9 mouse cellular contexts compared by ENCODE assay signal in genomic region chr10:61977392-61978096, GRCm38 (mm10). TPM values are rescaled to one million over a fixed set of nuclear protein-coding genes. Genes with fewer than 3 reads are reported as not detected.
DNase-seq lines count a peak whose midpoint lies in the region; ATAC-seq and TF ChIP-seq lines count a peak whose summit lies in the region.
"Had no signal": no experiment of that assay in that cellular context is flagged by ENCODE, and none has a peak within 500 bp of the region (broad histone marks: within the 10 kb centered on the region; RNA-seq: fewer than 3 reads in every experiment).

No protein-coding gene starts in this region.

- peak overlapping the region; percentile 45 for H3K4me2 ChIP-seq in liver, embryonic 14.5 days (ENCODE audit: low read depth)
- peak overlapping the region; percentile 74 for H3K4me2 ChIP-seq in stomach, postnatal 0 days (replicated peaks; ENCODE audit: low read depth)

- DNase-seq in embryo, embryonic 10.5 days (ENCODE audit: low spot score) = peak; percentile 28
- DNase-seq in embryo, embryonic 11 days = no peak
- DNase-seq in right cerebral cortex, adult 18-20 months = peak; percentile 11
- no peak for DNase-seq in right cerebral cortex, postnatal 10 days (ENCODE audit: low spot score in 2 of 2)
- no peak for DNase-seq in liver, embryonic 14.5 days (ENCODE audit: low read depth in 3 of 3, low spot score in 3 of 3)
- DNase-seq in stomach, postnatal 0 days (ENCODE audit: low spot score) = no peak
- no peak for DNase-seq in cerebellum, adult 18-20 months
- DNase-seq in Muller cell, postnatal 12 days (ENCODE audit: inconsistent ontology term) = no peak
- DNase-seq: kidney, adult 11 months had no signal

- no peaks in the 10 kb centered on the region for H3K36me3 ChIP-seq in liver, embryonic 14.5 days (replicated peaks; ENCODE audit: control insufficient read depth, insufficient read depth, low read depth)
- H3K36me3 ChIP-seq in stomach, postnatal 0 days (ENCODE audit: control insufficient read depth, insufficient read depth, low read length) = no peaks in the 10 kb centered on the region

- peak overlapping the region in 1 of 2 experiments; percentile 31; a peak in 2 of 4 replicates for H3K4me3 ChIP-seq in liver, embryonic 14.5 days (ENCODE audit: insufficient read depth in 1 of 2, low read depth in 2 of 2, low read length in 2 of 2)
- H3K4me3 ChIP-seq in stomach, postnatal 0 days (ENCODE audit: low read depth, low read length) = peak overlapping the region; percentile 45

- ATAC-seq in liver, embryonic 14.5 days (ENCODE audit: insufficient read depth) = no peak
- no peak for ATAC-seq in stomach, postnatal 0 days (ENCODE audit: low FRiP score, low TSS enrichment)

- 3% methylated on average over 18 of the region's 18 CpGs for WGBS in liver, embryonic 14.5 days (ENCODE audit: insufficient replicate concordance)
- WGBS in stomach, postnatal 0 days = 16% methylated on average over 18 of the region's 18 CpGs

- no peaks in the 10 kb centered on the region for H3K4me1 ChIP-seq in liver, embryonic 14.5 days (replicated peaks; ENCODE audit: control insufficient read depth in 2 of 2, insufficient read depth in 2 of 2, low read length in 1 of 2)
- 0 out of 2 replicates have a peak, but pooled peaks cover 2% of the 10 kb centered on the region for H3K4me1 ChIP-seq in stomach, postnatal 0 days (replicated peaks; ENCODE audit: control insufficient read depth, insufficient read depth)

- H3K9ac ChIP-seq in liver, embryonic 14.5 days (replicated peaks) = no peak overlapping the region
- H3K9ac ChIP-seq in stomach, postnatal 0 days (ENCODE audit: low read length) = peak overlapping the region; percentile 43

- no peak for TF ChIP-seq EP300 in liver, embryonic 14.5 days (IDR thresholded peaks at IDR 0.05; ENCODE audit: low read depth)
- no peak for TF ChIP-seq EP300 in stomach, postnatal 0 days (optimal IDR thresholded peaks at IDR 0.05)

- no peaks in the 10 kb centered on the region for H3K9me3 ChIP-seq in liver, embryonic 14.5 days (ENCODE audit: control insufficient read depth, low read length)
- H3K9me3 ChIP-seq in stomach, postnatal 0 days (ENCODE audit: control insufficient read depth, low read length) = no peaks in the 10 kb centered on the region

- no peak for TF ChIP-seq CTCF in liver, embryonic 14.5 days (IDR thresholded peaks at IDR 0.05; ENCODE audit: low read depth)
- TF ChIP-seq CTCF in stomach, postnatal 0 days (IDR thresholded peaks at IDR 0.05; ENCODE audit: low read depth) = no peak

- no peak overlapping the region for H3K27ac ChIP-seq in liver, embryonic 14.5 days
- H3K27ac ChIP-seq in stomach, postnatal 0 days (replicated peaks) = no peak overlapping the region

- peaks cover 40% of the 10 kb centered on the region for H3K27me3 ChIP-seq in liver, embryonic 14.5 days (ENCODE audit: control insufficient read depth, insufficient read depth, low read length)
- H3K27me3 ChIP-seq in stomach, postnatal 0 days (ENCODE audit: control insufficient read depth, insufficient read depth, low read length) = peaks cover 12% of the 10 kb centered on the region; the same call in 1 of the 2 replicates

RNA-seq across cellular contexts. Expression of gene Col13a1, which starts 1.4 kb away (rescaled TPM):
- 0.57 and 0.79 TPM in 2 replicates for polyA plus RNA-seq in liver, embryonic 14.5 days (2012; rRNA removed)
- 0.39 and 0.67 TPM in 2 replicates for polyA plus RNA-seq in liver, embryonic 14.5 days (2014; fragmentation: Nextera tagmentation; extraction: Ambion mirVana)
- 2.3 and 3.3 TPM in 2 replicates for polyA plus RNA-seq in stomach, postnatal 0 days (2015; fragmentation: Nextera tagmentation; extraction: Ambion mirVana)

Comparison
In these comparisons a context has a peak if more than half of its experiments do, and no peak if none do; other contexts are left out.
1. DNase-seq: peak in embryo, embryonic 10.5 days (single experiment) and right cerebral cortex, adult 18-20 months (single experiment); none in embryo, embryonic 11 days (single experiment), right cerebral cortex, postnatal 10 days (0 of 2), liver, embryonic 14.5 days (0 of 3), stomach, postnatal 0 days (single experiment), cerebellum, adult 18-20 months (0 of 2) and Muller cell, postnatal 12 days (single experiment).